Mouse (Mus musculus): ENCODE data around the gene Hjurp. TPM values are rescaled to one million over a fixed set of nuclear protein-coding genes. Genes with fewer than 3 reads are reported as not detected.

Hjurp gene
- 169 and 205 TPM in 2 replicates for polyA plus RNA-seq (2016; fragmentation: Nextera tagmentation; extraction: Ambion mirVana)

GRCm38 (mm10) chr1:88277098-88277817 lies at the start of gene Hjurp, which contains the start of gene Trpm8:
Gene Hjurp (minus strand): TSS chr1:88277633.
Gene Trpm8 (plus strand): TSS chr1:88277661.
- Histone ChIP-seq H3K27ac (peak within 1 kb of the TSS; percentile 90), H3K36me3 (peaks cover 38% of the 10 kb centered on the region), H3K27me3 (ENCODE audit: insufficient read depth, poor library complexity, severe bottlenecking) (no peaks in the 10 kb centered on the region), H3K9me3 (peaks cover 49% of the 10 kb centered on the region), H3K4me1 (replicated peaks) (peaks cover 19% of the 10 kb centered on the region), H3K4me3 (peak within 1 kb of the TSS; percentile 57)
- WGBS: under 1% methylated on average over 50 of the region's 50 CpGs
- DNase-seq (ENCODE audit: low spot score): peak; percentile 100

GRCm38 (mm10) chr1:88323101-88323500 lies 45.7 kb upstream of the Hjurp start:
- WGBS: 83% methylated on average over 3 of the region's 3 CpGs
- H3K27me3 ChIP-seq (ENCODE audit: insufficient read depth, poor library complexity, severe bottlenecking): no peaks in the 10 kb centered on the region
- no peak overlapping the region for H3K27ac ChIP-seq
- no peak overlapping the region for H3K4me3 ChIP-seq
- DNase-seq (ENCODE audit: low spot score): no peak
- no peaks in the 10 kb centered on the region for H3K9me3 ChIP-seq
- H3K4me1 ChIP-seq (replicated peaks): no peaks in the 10 kb centered on the region
- no peaks in the 10 kb centered on the region for H3K36me3 ChIP-seq

GRCm38 (mm10) chr1:88322146-88322545 lies 44.7 kb upstream of the Hjurp start:
- no peaks in the 10 kb centered on the region for H3K36me3 ChIP-seq
- DNase-seq (ENCODE audit: low spot score): no peak
- H3K27ac ChIP-seq: no peak overlapping the region
- no peaks in the 10 kb centered on the region for H3K9me3 ChIP-seq
- no peaks in the 10 kb centered on the region for H3K4me1 ChIP-seq (replicated peaks)
- H3K27me3 ChIP-seq (ENCODE audit: insufficient read depth, poor library complexity, severe bottlenecking): no peaks in the 10 kb centered on the region
- no peak overlapping the region for H3K4me3 ChIP-seq

GRCm38 (mm10) chr1:88320821-88321395 lies 43.5 kb upstream of the Hjurp start:
- Histone ChIP-seq H3K36me3 (no peaks in the 10 kb centered on the region), H3K4me1 (replicated peaks) (no peaks in the 10 kb centered on the region), H3K27me3 (ENCODE audit: insufficient read depth, poor library complexity, severe bottlenecking) (no peaks in the 10 kb centered on the region), H3K27ac (no peak overlapping the region), H3K4me3 (no peak overlapping the region), H3K9me3 (no peaks in the 10 kb centered on the region)
- 77% methylated on average over 7 of the region's 7 CpGs for WGBS
- no peak for DNase-seq (ENCODE audit: low spot score)

- H3K27me3 ChIP-seq (ENCODE audit: insufficient read depth, poor library complexity, severe bottlenecking): no peaks in the 10 kb centered on the region
- no peaks in the 10 kb centered on the region for H3K36me3 ChIP-seq
- H3K4me3 ChIP-seq: no peak overlapping the region
- peak; percentile 57 for DNase-seq (ENCODE audit: low spot score)
- no peak overlapping the region for H3K27ac ChIP-seq
- WGBS: 74% methylated on average over 6 of the region's 6 CpGs
- H3K9me3 ChIP-seq: no peaks in the 10 kb centered on the region
- H3K4me1 ChIP-seq (replicated peaks): no peaks in the 10 kb centered on the region
Observed at GRCm38 (mm10) chr1:88318531-88319060, 41.2 kb upstream of the Hjurp start.

GRCm38 (mm10) chr1:88317279-88317678 lies 39.8 kb upstream of the Hjurp start:
- Histone ChIP-seq H3K27me3 (ENCODE audit: insufficient read depth, poor library complexity, severe bottlenecking) (no peaks in the 10 kb centered on the region), H3K27ac (no peak overlapping the region), H3K9me3 (no peaks in the 10 kb centered on the region), H3K4me1 (replicated peaks) (no peaks in the 10 kb centered on the region), H3K36me3 (no peaks in the 10 kb centered on the region), H3K4me3 (no peak overlapping the region)
- DNase-seq (ENCODE audit: low spot score): no peak
- 85% methylated on average over 1 of the region's 1 CpGs for WGBS

- DNase-seq (ENCODE audit: low spot score): no peak
- Histone ChIP-seq H3K27me3 (ENCODE audit: insufficient read depth, poor library complexity, severe bottlenecking) (no peaks in the 10 kb centered on the region), H3K4me1 (replicated peaks) (no peaks in the 10 kb centered on the region), H3K4me3 (no peak overlapping the region), H3K27ac (no peak overlapping the region), H3K36me3 (no peaks in the 10 kb centered on the region), H3K9me3 (peaks cover 53% of the 10 kb centered on the region)
- 68% methylated on average over 3 of the region's 3 CpGs for WGBS
Observed at GRCm38 (mm10) chr1:88310349-88310748, 32.9 kb upstream of the Hjurp start.

- Histone ChIP-seq H3K36me3 (no peaks in the 10 kb centered on the region), H3K27ac (no peak overlapping the region), H3K4me3 (no peak overlapping the region), H3K9me3 (peaks cover 58% of the 10 kb centered on the region), H3K27me3 (ENCODE audit: insufficient read depth, poor library complexity, severe bottlenecking) (no peaks in the 10 kb centered on the region), H3K4me1 (replicated peaks) (no peaks in the 10 kb centered on the region)
- WGBS: 55% methylated on average over 3 of the region's 3 CpGs
- DNase-seq (ENCODE audit: low spot score): no peak
Observed at GRCm38 (mm10) chr1:88309905-88310304, 32.5 kb upstream of the Hjurp start.

GRCm38 (mm10) chr1:88309020-88309419 lies 31.6 kb upstream of the Hjurp start:
- H3K27me3 ChIP-seq (ENCODE audit: insufficient read depth, poor library complexity, severe bottlenecking): no peaks in the 10 kb centered on the region
- no peaks in the 10 kb centered on the region for H3K4me1 ChIP-seq (replicated peaks)
- H3K9me3 ChIP-seq: peaks cover 66% of the 10 kb centered on the region
- DNase-seq (ENCODE audit: low spot score): no peak
- no peaks in the 10 kb centered on the region for H3K36me3 ChIP-seq
- no peak overlapping the region for H3K27ac ChIP-seq
- H3K4me3 ChIP-seq: no peak overlapping the region
- 49% methylated on average over 2 of the region's 2 CpGs for WGBS

GRCm38 (mm10) chr1:88307180-88307579 lies 29.7 kb upstream of the Hjurp start:
- no peak for DNase-seq (ENCODE audit: low spot score)
- H3K36me3 ChIP-seq: no peaks in the 10 kb centered on the region
- H3K27ac ChIP-seq: no peak overlapping the region
- no peaks in the 10 kb centered on the region for H3K4me1 ChIP-seq (replicated peaks)
- WGBS: 65% methylated on average over 12 of the region's 12 CpGs
- peaks cover 82% of the 10 kb centered on the region for H3K9me3 ChIP-seq
- no peak overlapping the region for H3K4me3 ChIP-seq
- no peaks in the 10 kb centered on the region for H3K27me3 ChIP-seq (ENCODE audit: insufficient read depth, poor library complexity, severe bottlenecking)

- no peak overlapping the region for H3K4me3 ChIP-seq
- H3K4me1 ChIP-seq (replicated peaks): no peaks in the 10 kb centered on the region
- no peaks in the 10 kb centered on the region for H3K36me3 ChIP-seq
- H3K9me3 ChIP-seq: peaks cover 88% of the 10 kb centered on the region
- no peak overlapping the region for H3K27ac ChIP-seq
- no peak for DNase-seq (ENCODE audit: low spot score)
- WGBS: 69% methylated on average over 1 of the region's 1 CpGs
- H3K27me3 ChIP-seq (ENCODE audit: insufficient read depth, poor library complexity, severe bottlenecking): no peaks in the 10 kb centered on the region
Observed at GRCm38 (mm10) chr1:88306543-88306942, 29.1 kb upstream of the Hjurp start.

GRCm38 (mm10) chr1:88305018-88305795 lies 27.8 kb upstream of the Hjurp start:
- no peaks in the 10 kb centered on the region for H3K4me1 ChIP-seq (replicated peaks)
- H3K9me3 ChIP-seq: peaks cover 97% of the 10 kb centered on the region
- 54% methylated on average over 6 of the region's 6 CpGs for WGBS
- DNase-seq (ENCODE audit: low spot score): no peak
- H3K27ac ChIP-seq: no peak overlapping the region
- no peak overlapping the region for H3K4me3 ChIP-seq
- no peaks in the 10 kb centered on the region for H3K27me3 ChIP-seq (ENCODE audit: insufficient read depth, poor library complexity, severe bottlenecking)
- no peaks in the 10 kb centered on the region for H3K36me3 ChIP-seq

All from hindbrain, embryonic 10.5 days (tissue).